Mouse (Mus musculus) liver, embryonic 12.5 days (tissue): ENCODE results near the gene Ccdc183. TPM values are rescaled to one million over a fixed set of nuclear protein-coding genes. Genes with fewer than 3 reads are reported as not detected.

Source experiments
- ATAC-seq: fragments of 200-750 bp; cut with Nextera tagmentation; 2 replicates; pipeline ENCODE4 v1.8.0; 2017; ENCODE audit warnings: moderate number of reproducible peaks, mild to moderate bottlenecking, moderate library complexity
- H3K27ac ChIP-seq: fragments of 300-500 bp; sonication (generic); 2 replicates; pipeline ENCODE4 v1.5.1; 2016; ENCODE audit warnings: mild to moderate bottlenecking
- H3K27me3 ChIP-seq: fragments of 300-500 bp; sonication (generic); replicated peaks from 2 replicates; pipeline ENCODE4 v1.6.1; 2016; ENCODE audit warnings: mild to moderate bottlenecking, moderate library complexity
- H3K36me3 ChIP-seq: fragments of 300-500 bp; sonication (generic); 2 replicates; pipeline ENCODE4 v1.6.1; 2016; ENCODE audit warnings: mild to moderate bottlenecking, moderate library complexity
- H3K4me1 ChIP-seq: fragments of 300-500 bp; sonication (generic); 2 replicates; pipeline ENCODE4 v1.6.1; 2016
- H3K4me2 ChIP-seq: fragments of 300-500 bp; sonication (generic); 2 replicates; pipeline ENCODE4 v1.6.1; 2016; ENCODE audit warnings: mild to moderate bottlenecking, moderate library complexity
- H3K4me3 ChIP-seq: fragments of 300-500 bp; sonication (generic); 2 replicates; pipeline ENCODE4 v1.5.1; 2016; ENCODE audit warnings: mild to moderate bottlenecking, moderate library complexity
- H3K9ac ChIP-seq: fragments of 300-500 bp; sonication (generic); 2 replicates; pipeline ENCODE4 v1.6.1; 2016; ENCODE audit warnings: mild to moderate bottlenecking, moderate library complexity
- H3K9me3 ChIP-seq: fragments of 300-500 bp; sonication (generic); replicated peaks from 2 replicates; pipeline ENCODE4 v1.6.1; 2016; ENCODE audit warnings: mild to moderate bottlenecking, moderate library complexity
- WGBS: fragments of 180-500 bp; shearing (Covaris S2); methylation state at CpG from one replicate; pipeline ENCODE4 v1.1.7; 2016; ENCODE audit not compliant: insufficient replicate concordance; 5-methylcytosine and 5-hydroxymethylcytosine counted together
- polyA plus RNA-seq: library from polyadenylated mRNA; unstranded; fragments of >200 nt; fragmentation: Nextera tagmentation; extraction: Ambion mirVana; gene quantifications from 2 replicates; pipeline ENCODE4 v1.2.1, GENCODE M21; 2016

Ccdc183 gene
- polyA plus RNA-seq, 1 experiment from 2014 or later = 0.14 TPM

- H3K27me3 ChIP-seq = no peaks in the 10 kb centered on the region
- H3K4me2 ChIP-seq = no peak overlapping the region
- H3K4me3 ChIP-seq = no peak overlapping the region
- no peak overlapping the region for H3K9ac ChIP-seq
- no peak for ATAC-seq
- WGBS = 91% methylated on average over 5 of the region's 5 CpGs
- peaks cover 25% of the 10 kb centered on the region for H3K4me1 ChIP-seq
- H3K36me3 ChIP-seq = peaks cover 72% of the 10 kb centered on the region
- no peaks in the 10 kb centered on the region for H3K9me3 ChIP-seq
- no peak overlapping the region for H3K27ac ChIP-seq
These were observed 15.0 kb downstream of the Ccdc183 start for GRCm38 (mm10) chr2:25602526-25602925.

- H3K4me2 ChIP-seq = no peak overlapping the region
- H3K4me1 ChIP-seq = peaks cover 9% of the 10 kb centered on the region; the same call in 1 of the 2 replicates
- no peaks in the 10 kb centered on the region for H3K27me3 ChIP-seq
- H3K27ac ChIP-seq = no peak overlapping the region
- H3K4me3 ChIP-seq = no peak overlapping the region
- no peaks in the 10 kb centered on the region for H3K9me3 ChIP-seq
- ATAC-seq = peak; percentile 45
- 81% methylated on average over 2 of the region's 2 CpGs for WGBS
- no peak overlapping the region for H3K9ac ChIP-seq
- H3K36me3 ChIP-seq = peaks cover 92% of the 10 kb centered on the region
These were observed 17.4 kb downstream of the Ccdc183 start for GRCm38 (mm10) chr2:25600037-25600436.

- peaks cover 9% of the 10 kb centered on the region; the same call in 1 of the 2 replicates for H3K4me1 ChIP-seq
- H3K27me3 ChIP-seq = no peaks in the 10 kb centered on the region
- no peak overlapping the region for H3K4me2 ChIP-seq
- peaks cover 93% of the 10 kb centered on the region for H3K36me3 ChIP-seq
- WGBS = 85% methylated on average over 1 of the region's 1 CpGs
- no peaks in the 10 kb centered on the region for H3K9me3 ChIP-seq
- no peak overlapping the region for H3K4me3 ChIP-seq
- H3K27ac ChIP-seq = no peak overlapping the region
- ATAC-seq = no peak
- H3K9ac ChIP-seq = no peak overlapping the region
These were observed 18.7 kb downstream of the Ccdc183 start for GRCm38 (mm10) chr2:25598749-25599148.

- peaks cover 9% of the 10 kb centered on the region; the same call in 1 of the 2 replicates for H3K4me1 ChIP-seq
- no peak overlapping the region for H3K27ac ChIP-seq
- no peak overlapping the region for H3K4me3 ChIP-seq
- ATAC-seq = no peak
- WGBS = 89% methylated on average over 5 of the region's 5 CpGs
- peaks cover 95% of the 10 kb centered on the region for H3K36me3 ChIP-seq
- no peak overlapping the region for H3K4me2 ChIP-seq
- H3K9me3 ChIP-seq = no peaks in the 10 kb centered on the region
- no peak overlapping the region for H3K9ac ChIP-seq
- H3K27me3 ChIP-seq = no peaks in the 10 kb centered on the region
These were observed 20.5 kb downstream of the Ccdc183 start for GRCm38 (mm10) chr2:25596765-25597510.

GRCm38 (mm10) chr2:25591863-25592262 lies 25.6 kb downstream of the Ccdc183 start:
- no peak for ATAC-seq
- peaks cover 94% of the 10 kb centered on the region for H3K36me3 ChIP-seq
- no peaks in the 10 kb centered on the region for H3K27me3 ChIP-seq
- no peaks in the 10 kb centered on the region for H3K4me1 ChIP-seq
- WGBS = 63% methylated on average over 2 of the region's 2 CpGs
- H3K9ac ChIP-seq = no peak overlapping the region
- H3K9me3 ChIP-seq = no peaks in the 10 kb centered on the region
- H3K4me3 ChIP-seq = no peak overlapping the region
- no peak overlapping the region for H3K4me2 ChIP-seq
- H3K27ac ChIP-seq = no peak overlapping the region

GRCm38 (mm10) chr2:25588227-25588907 lies 29.1 kb downstream of the Ccdc183 start:
- Histone ChIP-seq H3K4me2 (no peak overlapping the region), H3K27me3 (no peaks in the 10 kb centered on the region), H3K4me1 (peaks cover 7% of the 10 kb centered on the region), H3K9me3 (no peaks in the 10 kb centered on the region), H3K9ac (no peak overlapping the region), H3K27ac (no peak overlapping the region), H3K36me3 (peaks cover 97% of the 10 kb centered on the region), H3K4me3 (no peak overlapping the region)
- no peak for ATAC-seq
- 79% methylated on average over 8 of the region's 8 CpGs for WGBS

GRCm38 (mm10) chr2:25587290-25587689 lies 30.2 kb downstream of the Ccdc183 start:
- ATAC-seq = no peak

GRCm38 (mm10) chr2:25585601-25586000 lies 31.9 kb downstream of the Ccdc183 start:
- WGBS = 81% methylated on average over 3 of the region's 3 CpGs
- Histone ChIP-seq H3K9ac (no peak overlapping the region), H3K36me3 (peaks cover 75% of the 10 kb centered on the region), H3K4me3 (no peak overlapping the region), H3K27ac (no peak overlapping the region), H3K4me2 (no peak overlapping the region), H3K9me3 (no peaks in the 10 kb centered on the region), H3K4me1 (peaks cover 33% of the 10 kb centered on the region), H3K27me3 (peaks cover 9% of the 10 kb centered on the region)
- ATAC-seq = no peak

More at GRCm38 (mm10) chr2:25587290-25587689, 30.2 kb downstream of the Ccdc183 start:
- 85% methylated on average over 8 of the region's 8 CpGs for WGBS
- no peak overlapping the region for H3K27ac ChIP-seq
- peaks cover 17% of the 10 kb centered on the region for H3K4me1 ChIP-seq
- H3K27me3 ChIP-seq = no peaks in the 10 kb centered on the region
- H3K4me2 ChIP-seq = no peak overlapping the region
- H3K9me3 ChIP-seq = no peaks in the 10 kb centered on the region
- no peak overlapping the region for H3K4me3 ChIP-seq
- no peak overlapping the region for H3K9ac ChIP-seq
- H3K36me3 ChIP-seq = peaks cover 92% of the 10 kb centered on the region

GRCm38 (mm10) chr2:25584856-25585255 lies 32.6 kb downstream of the Ccdc183 start:
- WGBS = 81% methylated on average over 4 of the region's 4 CpGs
- H3K27me3 ChIP-seq = peaks cover 16% of the 10 kb centered on the region

GRCm38 (mm10) chr2:25584152-25584551 lies 33.3 kb downstream of the Ccdc183 start:
- H3K27ac ChIP-seq = no peak overlapping the region
- H3K36me3 ChIP-seq = peaks cover 61% of the 10 kb centered on the region
- 80% methylated on average over 3 of the region's 3 CpGs for WGBS
- no peaks in the 10 kb centered on the region for H3K9me3 ChIP-seq
- H3K9ac ChIP-seq = no peak overlapping the region
- ATAC-seq = no peak
- H3K4me1 ChIP-seq = peaks cover 47% of the 10 kb centered on the region
- H3K4me3 ChIP-seq = no peak overlapping the region
- no peak overlapping the region for H3K4me2 ChIP-seq
- H3K27me3 ChIP-seq = peaks cover 23% of the 10 kb centered on the region

More at GRCm38 (mm10) chr2:25584856-25585255, 32.6 kb downstream of the Ccdc183 start:
- Histone ChIP-seq H3K9ac (no peak overlapping the region), H3K4me1 (peaks cover 40% of the 10 kb centered on the region), H3K4me2 (no peak overlapping the region), H3K27ac (no peak overlapping the region), H3K36me3 (peaks cover 68% of the 10 kb centered on the region), H3K9me3 (no peaks in the 10 kb centered on the region), H3K4me3 (no peak overlapping the region)
- ATAC-seq = no peak

GRCm38 (mm10) chr2:25583571-25583970 lies 33.9 kb downstream of the Ccdc183 start:
- Histone ChIP-seq H3K27ac (no peak overlapping the region), H3K4me3 (no peak overlapping the region), H3K4me2 (no peak overlapping the region), H3K9me3 (no peaks in the 10 kb centered on the region), H3K27me3 (peaks cover 29% of the 10 kb centered on the region), H3K4me1 (peaks cover 53% of the 10 kb centered on the region), H3K9ac (no peak overlapping the region), H3K36me3 (peaks cover 56% of the 10 kb centered on the region)
- WGBS = 59% methylated on average over 4 of the region's 4 CpGs
- ATAC-seq = no peak

- Histone ChIP-seq H3K9ac (no peak overlapping the region), H3K27me3 (peaks cover 34% of the 10 kb centered on the region), H3K4me3 (no peak overlapping the region), H3K4me2 (no peak overlapping the region), H3K9me3 (no peaks in the 10 kb centered on the region), H3K27ac (no peak overlapping the region), H3K36me3 (peaks cover 51% of the 10 kb centered on the region), H3K4me1 (peaks cover 57% of the 10 kb centered on the region)
- no peak for ATAC-seq
- WGBS = 71% methylated on average over 6 of the region's 6 CpGs
These were observed 34.4 kb downstream of the Ccdc183 start for GRCm38 (mm10) chr2:25583120-25583481.
